Mouse (Mus musculus) MEL (cell line): Measurements from ENCODE around the gene Rspo1.

Experiments
- CHD2 ChIP-seq: IDR thresholded peaks from 2 replicates; pipeline ENCODE4 v1.6.1; 2011; ENCODE audit warnings: low read length, improper control_type of control experiment
- CTCF ChIP-seq, 3 experiments: IDR thresholded peaks in 2 of 3; conservative IDR thresholded peaks in 1 of 3; 2 replicates each; pipeline ENCODE4 v1.5.1; 2011 to 2012; ENCODE audit warnings: low read length in 3 of 3, low read depth in 2 of 3, mild to moderate bottlenecking in 2 of 3, improper control_type of control experiment in 1 of 3, inconsistent platforms in 1 of 3, mixed read lengths in 1 of 3, moderate library complexity in 1 of 3; ENCODE audit not compliant: control insufficient read depth in 1 of 3, insufficient read depth in 1 of 3, poor library complexity in 1 of 3, severe bottlenecking in 1 of 3
- E2F4 ChIP-seq: IDR thresholded peaks from 2 replicates; pipeline ENCODE4 v1.6.1; 2011; ENCODE audit warnings: low read depth, low read length, improper control_type of control experiment, borderline replicate concordance
- EP300 ChIP-seq, 2 experiments: IDR thresholded peaks; 2 replicates each; pipeline ENCODE4 v1.6.1; 2011; ENCODE audit warnings: improper control_type of control experiment in 2 of 2, low read length in 2 of 2, low read depth in 1 of 2, mild to moderate bottlenecking in 1 of 2
- ETS1 ChIP-seq: IDR thresholded peaks from 2 replicates; pipeline ENCODE4 v1.6.1; 2012; ENCODE audit warnings: low read depth, mild to moderate bottlenecking, inconsistent platforms, low read length, improper control_type of control experiment, moderate library complexity
- HCFC1 ChIP-seq: IDR thresholded peaks from 2 replicates; pipeline ENCODE4 v1.6.1; 2012; ENCODE audit warnings: low read depth, mild to moderate bottlenecking, inconsistent platforms, low read length, improper control_type of control experiment, moderate library complexity
- KAT2A ChIP-seq: conservative IDR thresholded peaks from 2 replicates; pipeline ENCODE4 v1.6.1; 2012; ENCODE audit warnings: low read depth, low read length, improper control_type of control experiment, inconsistent platforms
- MAX ChIP-seq: IDR thresholded peaks from 2 replicates; pipeline ENCODE4 v1.6.1; 2011; ENCODE audit warnings: low read length, improper control_type of control experiment
- MEF2A ChIP-seq: IDR thresholded peaks from 2 replicates; pipeline ENCODE4 v1.6.1; 2014; ENCODE audit warnings: low read depth, mild to moderate bottlenecking, inconsistent platforms, low read length, improper control_type of control experiment; ENCODE audit not compliant: poor library complexity, insufficient replicate concordance, severe bottlenecking; ENCODE audit errors: extremely low read depth
- POLR2A ChIP-seq, 2 experiments: IDR thresholded peaks; 2 replicates each; pipeline ENCODE4 v1.6.1; 2011 to 2012; ENCODE audit warnings: low read length in 2 of 2, mild to moderate bottlenecking in 2 of 2, control low read depth in 1 of 2, improper control_type of control experiment in 1 of 2, low read depth in 1 of 2, moderate library complexity in 1 of 2; ENCODE audit not compliant: control insufficient read depth in 1 of 2, insufficient read depth in 1 of 2, poor library complexity in 1 of 2
- POLR2AphosphoS2 ChIP-seq: IDR thresholded peaks from 2 replicates; pipeline ENCODE4 v1.6.1; 2011; ENCODE audit warnings: low read length, improper control_type of control experiment
- RCOR1 ChIP-seq: IDR thresholded peaks from 2 replicates; pipeline ENCODE4 v1.6.1; 2012; ENCODE audit warnings: low read depth, mild to moderate bottlenecking, inconsistent platforms, low read length, improper control_type of control experiment
- SIN3A ChIP-seq: IDR thresholded peaks from 2 replicates; pipeline ENCODE4 v1.6.1; 2012; ENCODE audit warnings: low read length, improper control_type of control experiment, inconsistent platforms
- USF1 ChIP-seq: IDR thresholded peaks from 2 replicates; pipeline ENCODE4 v1.6.1; 2014; ENCODE audit warnings: low read depth, mild to moderate bottlenecking, inconsistent platforms, low read length, improper control_type of control experiment, moderate library complexity

- no peak for TF ChIP-seq CTCF (IDR thresholded peaks at IDR 0.05 in 2 of 3, conservative IDR thresholded peaks at IDR 0.05 in 1 of 3; ENCODE audit: control insufficient read depth in 1 of 3, insufficient read depth in 1 of 3, low read depth in 2 of 3, low read length in 3 of 3, poor library complexity in 1 of 3, severe bottlenecking in 1 of 3)
- TF ChIP-seq RCOR1, result no peak
- TF ChIP-seq USF1, result no peak
- TF ChIP-seq POLR2AphosphoS2, result no peak
- no peak for TF ChIP-seq E2F4
- TF ChIP-seq SIN3A, result no peak
- no peak for TF ChIP-seq KAT2A
- no peak for TF ChIP-seq HCFC1
- no peak for TF ChIP-seq ETS1
- TF ChIP-seq POLR2A (IDR thresholded peaks at IDR 0.05; ENCODE audit: control insufficient read depth in 1 of 2, insufficient read depth in 1 of 2, low read depth in 1 of 2, low read length in 2 of 2, poor library complexity in 1 of 2), result no peak
- no peak for TF ChIP-seq CHD2
- TF ChIP-seq MEF2A, result no peak
- no peak for TF ChIP-seq MAX
- no peak for TF ChIP-seq EP300 (IDR thresholded peaks at IDR 0.05; ENCODE audit: low read depth in 1 of 2, low read length in 2 of 2)
These were observed 32.7 kb upstream of the Rspo1 start for GRCm38 (mm10) chr4:124953546-124953945.
